Mouse (Mus musculus) midbrain, embryonic 14.5 days (tissue): ENCODE measurements around the gene C1qtnf7. TPM values are rescaled to one million over a fixed set of nuclear protein-coding genes. Genes with fewer than 3 reads are reported as not detected.

Experiments
- ATAC-seq: fragments of 200-750 bp; cut with Nextera tagmentation; 2 replicates; pipeline ENCODE4 v1.8.0; 2017; ENCODE audit warnings: moderate number of reproducible peaks, moderate library complexity; ENCODE audit not compliant: low FRiP score, low TSS enrichment
- DNase-seq: peaks from one replicate; pipeline ENCODE4 v3.0.0-alpha.2; 2015
- H3K27ac ChIP-seq: fragments of 300-500 bp; sonication (generic); replicated peaks from 2 replicates; pipeline ENCODE4 v1.5.1; 2014; ENCODE audit warnings: mild to moderate bottlenecking, low read depth, low read length, moderate library complexity
- H3K27me3 ChIP-seq: fragments of 300-500 bp; sonication (generic); 2 replicates; pipeline ENCODE4 v1.6.1; 2014; ENCODE audit warnings: low read length, control low read depth, mixed read lengths; ENCODE audit not compliant: control insufficient read depth, insufficient read depth
- H3K36me3 ChIP-seq: fragments of 300-500 bp; sonication (generic); 2 replicates; pipeline ENCODE4 v1.6.1; 2014; ENCODE audit warnings: low read length, control low read depth; ENCODE audit not compliant: control insufficient read depth, insufficient read depth
- H3K4me1 ChIP-seq: fragments of 300-500 bp; sonication (generic); 2 replicates; pipeline ENCODE4 v1.6.1; 2014; ENCODE audit warnings: mild to moderate bottlenecking, antibody characterized with exemption, low read length, control low read depth; ENCODE audit not compliant: control insufficient read depth, insufficient read depth
- H3K4me2 ChIP-seq: fragments of 300-500 bp; sonication (generic); 2 replicates; pipeline ENCODE4 v1.6.1; 2014; ENCODE audit warnings: mild to moderate bottlenecking, low read length, moderate library complexity
- H3K4me3 ChIP-seq: fragments of 300-500 bp; sonication (generic); replicated peaks from 2 replicates; pipeline ENCODE4 v1.5.1; 2014; ENCODE audit warnings: low read depth, low read length
- H3K9ac ChIP-seq: fragments of 300-500 bp; sonication (generic); replicated peaks from 2 replicates; pipeline ENCODE4 v1.6.1; 2014; ENCODE audit warnings: mild to moderate bottlenecking, low read length, moderate library complexity
- H3K9me3 ChIP-seq: fragments of 300-500 bp; sonication (generic); 2 replicates; pipeline ENCODE4 v1.6.1; 2016; ENCODE audit warnings: low read length, control low read depth, mixed read lengths; ENCODE audit not compliant: control insufficient read depth
- WGBS: fragments of 180-500 bp; shearing (Covaris S2); extraction: QIAGEN DNeasy Blood & Tissue Kit; methylation state at CpG from one replicate; pipeline ENCODE4 v1.1.7; 2014; 5-methylcytosine and 5-hydroxymethylcytosine counted together
- polyA plus RNA-seq: library from polyadenylated mRNA; unstranded; fragments of >200 nt; fragmentation: Nextera tagmentation; extraction: Ambion mirVana; gene quantifications from 2 replicates; pipeline ENCODE4 v1.2.1, GENCODE M21; 2014

C1qtnf7 gene
- polyA plus RNA-seq, 1 experiment from 2014 or later = 2.1 TPM

GRCm38 (mm10) chr5:43526874-43527584 lies 11.7 kb downstream of the C1qtnf7 start:
- Histone ChIP-seq H3K36me3 (no peaks in the 10 kb centered on the region), H3K27me3 (no peaks in the 10 kb centered on the region), H3K4me1 (no peaks in the 10 kb centered on the region), H3K4me2 (no peak overlapping the region), H3K9me3 (no peaks in the 10 kb centered on the region), H3K4me3 (no peak overlapping the region), H3K27ac (no peak overlapping the region), H3K9ac (no peak overlapping the region)
- no peak for DNase-seq
- 73% methylated on average over 6 of the region's 6 CpGs for WGBS
- ATAC-seq = no peak

- no peak for ATAC-seq
- Histone ChIP-seq H3K27me3 (no peaks in the 10 kb centered on the region), H3K4me2 (no peak overlapping the region)
These were observed 14.8 kb downstream of the C1qtnf7 start for GRCm38 (mm10) chr5:43530186-43530585.

GRCm38 (mm10) chr5:43530886-43531285 lies 15.5 kb downstream of the C1qtnf7 start:
- Histone ChIP-seq H3K9me3 (no peaks in the 10 kb centered on the region), H3K27ac (no peak overlapping the region), H3K36me3 (no peaks in the 10 kb centered on the region), H3K4me1 (no peaks in the 10 kb centered on the region), H3K4me3 (no peak overlapping the region), H3K9ac (no peak overlapping the region), H3K27me3 (no peaks in the 10 kb centered on the region), H3K4me2 (no peak overlapping the region)
- no peak for ATAC-seq
- 82% methylated on average over 1 of the region's 1 CpGs for WGBS
- DNase-seq = no peak

More at GRCm38 (mm10) chr5:43530186-43530585, 14.8 kb downstream of the C1qtnf7 start:
- no peaks in the 10 kb centered on the region for H3K4me1 ChIP-seq
- H3K9me3 ChIP-seq = no peaks in the 10 kb centered on the region
- no peak overlapping the region for H3K4me3 ChIP-seq
- H3K9ac ChIP-seq = no peak overlapping the region
- H3K36me3 ChIP-seq = no peaks in the 10 kb centered on the region
- WGBS = 91% methylated on average over 3 of the region's 3 CpGs
- no peak overlapping the region for H3K27ac ChIP-seq
- DNase-seq = no peak

- no peak overlapping the region for H3K27ac ChIP-seq
- no peak overlapping the region for H3K4me3 ChIP-seq
- no peaks in the 10 kb centered on the region for H3K36me3 ChIP-seq
- no peaks in the 10 kb centered on the region for H3K4me1 ChIP-seq
- WGBS = 90% methylated on average over 14 of the region's 14 CpGs
- H3K9ac ChIP-seq = no peak overlapping the region
- no peak overlapping the region for H3K4me2 ChIP-seq
- DNase-seq (no peak), ATAC-seq (no peak)
- H3K27me3 ChIP-seq = no peaks in the 10 kb centered on the region
- no peaks in the 10 kb centered on the region for H3K9me3 ChIP-seq
These were observed 23.2 kb downstream of the C1qtnf7 start for GRCm38 (mm10) chr5:43538322-43539167.

- Histone ChIP-seq H3K4me2 (no peak overlapping the region), H3K27ac (no peak overlapping the region), H3K4me3 (no peak overlapping the region), H3K4me1 (no peaks in the 10 kb centered on the region), H3K9ac (no peak overlapping the region), H3K27me3 (no peaks in the 10 kb centered on the region), H3K9me3 (no peaks in the 10 kb centered on the region), H3K36me3 (no peaks in the 10 kb centered on the region)
- DNase-seq = no peak
- ATAC-seq = no peak
- WGBS = 86% methylated on average over 3 of the region's 3 CpGs
These were observed 23.8 kb downstream of the C1qtnf7 start for GRCm38 (mm10) chr5:43539168-43539516.

- no peak overlapping the region for H3K9ac ChIP-seq
- H3K4me3 ChIP-seq = no peak overlapping the region
- H3K4me2 ChIP-seq = no peak overlapping the region
- no peak for DNase-seq
- H3K4me1 ChIP-seq = no peaks in the 10 kb centered on the region
- no peaks in the 10 kb centered on the region for H3K36me3 ChIP-seq
- H3K27me3 ChIP-seq = no peaks in the 10 kb centered on the region
- 0 out of 2 replicates have a peak, but pooled peaks cover 5% of the 10 kb centered on the region for H3K9me3 ChIP-seq
- no peak overlapping the region for H3K27ac ChIP-seq
- ATAC-seq = no peak
These were observed 24.5 kb downstream of the C1qtnf7 start for GRCm38 (mm10) chr5:43539871-43540270.

- Histone ChIP-seq H3K36me3 (no peaks in the 10 kb centered on the region), H3K27ac (no peak overlapping the region), H3K9me3 (0 out of 2 replicates have a peak, but pooled peaks cover 5% of the 10 kb centered on the region), H3K4me2 (no peak overlapping the region), H3K4me1 (no peaks in the 10 kb centered on the region), H3K4me3 (no peak overlapping the region), H3K9ac (no peak overlapping the region), H3K27me3 (no peaks in the 10 kb centered on the region)
- 85% methylated on average over 5 of the region's 5 CpGs for WGBS
- ATAC-seq (no peak), DNase-seq (no peak)
These were observed 26.2 kb downstream of the C1qtnf7 start for GRCm38 (mm10) chr5:43541492-43541891.

GRCm38 (mm10) chr5:43542246-43542845 lies 27.0 kb downstream of the C1qtnf7 start:
- H3K4me1 ChIP-seq = no peaks in the 10 kb centered on the region
- no peak overlapping the region for H3K27ac ChIP-seq

More at GRCm38 (mm10) chr5:43542246-43542845, 27.0 kb downstream of the C1qtnf7 start:
- DNase-seq (peak; percentile 16), ATAC-seq (no peak)
- Histone ChIP-seq H3K9ac (no peak overlapping the region), H3K9me3 (0 out of 2 replicates have a peak, but pooled peaks cover 5% of the 10 kb centered on the region), H3K4me3 (no peak overlapping the region), H3K27me3 (no peaks in the 10 kb centered on the region), H3K4me2 (no peak overlapping the region), H3K36me3 (no peaks in the 10 kb centered on the region)
- WGBS = 71% methylated on average over 7 of the region's 7 CpGs
